Mouse (Mus musculus) C2C12 (cell line): ENCODE measurements around the gene Efcab5. TPM values are rescaled to one million over a fixed set of nuclear protein-coding genes. Genes with fewer than 3 reads are reported as not detected.

Experiments used
- H3K27me3 ChIP-seq: one replicate; pipeline ENCODE4 v1.6.1; 2011; ENCODE audit not compliant: control insufficient read depth, insufficient read depth, insufficient read length
- H3K36me3 ChIP-seq: one replicate; pipeline ENCODE4 v1.6.1; 2011; ENCODE audit not compliant: control insufficient read depth, insufficient read depth
- H3K4me3 ChIP-seq: one replicate; pipeline ENCODE4 v1.5.1; 2011; ENCODE audit warnings: mild to moderate bottlenecking, control low read depth; ENCODE audit not compliant: poor library complexity, insufficient read depth, severe bottlenecking
- H3K79me2 ChIP-seq: one replicate; pipeline ENCODE4 v1.6.1; 2011; ENCODE audit not compliant: control insufficient read depth, insufficient read depth
- H3K79me3 ChIP-seq: one replicate; pipeline ENCODE4 v1.6.1; 2011; ENCODE audit warnings: low read depth, control low read depth
- H3ac ChIP-seq: one replicate; pipeline ENCODE3; 2011; ENCODE audit warnings: low read depth; ENCODE audit not compliant: control insufficient read depth, insufficient read length
- CEBPB ChIP-seq: IDR thresholded peaks from one replicate; pipeline ENCODE4 v1.6.1; 2011; ENCODE audit warnings: low read depth, mild to moderate bottlenecking, control low read depth, moderate library complexity
- CTCF ChIP-seq: IDR thresholded peaks from one replicate; pipeline ENCODE4 v1.5.1; 2011; ENCODE audit not compliant: control insufficient read depth, insufficient read depth, insufficient read length
- FOSL1 ChIP-seq: IDR thresholded peaks from one replicate; pipeline ENCODE4 v1.8.0; 2011; ENCODE audit warnings: mild to moderate bottlenecking, low read length; ENCODE audit not compliant: poor library complexity, insufficient read depth, severe bottlenecking
- MAX ChIP-seq: IDR thresholded peaks from one replicate; pipeline ENCODE4 v1.6.1; 2011; ENCODE audit warnings: mild to moderate bottlenecking, control low read depth
- MYOD1 ChIP-seq: IDR thresholded peaks from one replicate; pipeline ENCODE4 v1.6.1; 2011; ENCODE audit warnings: low read depth; ENCODE audit not compliant: control insufficient read depth, insufficient read length
- MYOG ChIP-seq: IDR thresholded peaks from one replicate; pipeline ENCODE4 v1.6.1; 2011; ENCODE audit not compliant: control insufficient read depth, insufficient read length; ENCODE audit errors: extremely low read depth
- USF1 ChIP-seq: IDR thresholded peaks from one replicate; pipeline ENCODE4 v1.6.1; 2011; ENCODE audit warnings: low read depth, mild to moderate bottlenecking, control low read depth, moderate library complexity
- polyA plus RNA-seq: library from polyadenylated mRNA; unstranded; fragments of >200 nt; fragmentation: generic; extraction: Trizol; gene quantifications from one replicate; pipeline ENCODE4 v1.2.1, GENCODE M21; 2012; ENCODE audit warnings: missing spikeins

Gene Efcab5
- polyA plus RNA-seq, 1 experiment, result 0.05 TPM

DNA sequence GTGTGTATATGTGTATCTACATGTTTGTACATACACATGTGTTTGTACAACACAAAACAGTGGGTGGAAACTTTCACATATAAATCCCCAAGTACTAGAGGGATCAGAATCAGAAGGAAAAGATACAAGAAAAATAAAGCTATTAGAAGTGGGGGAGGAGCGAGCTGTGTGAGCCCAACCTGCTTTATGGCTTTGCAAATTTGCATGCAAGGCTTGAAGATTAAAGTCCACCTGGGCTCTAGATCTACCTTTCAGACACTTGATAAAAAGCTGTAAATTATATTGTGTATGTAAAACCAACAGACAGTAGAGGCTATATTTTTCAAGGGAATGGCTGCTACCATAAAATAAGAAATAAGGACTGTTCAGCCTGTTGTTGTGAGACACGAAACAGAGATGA lies 6.7 kb downstream of the Efcab5 start:
- TF ChIP-seq MAX (no peak), MYOD1 (no peak), CTCF (no peak), USF1 (no peak), FOSL1 (no peak), CEBPB (no peak), MYOG (no peak)
- H3K27me3 ChIP-seq, result no peaks in the 10 kb centered on the region
- no peak overlapping the region for H3K4me3 ChIP-seq
- no peak overlapping the region for H3ac ChIP-seq
- no peaks in the 10 kb centered on the region for H3K36me3 ChIP-seq
- H3K79me2 ChIP-seq, result no peaks in the 10 kb centered on the region
- no peaks in the 10 kb centered on the region for H3K79me3 ChIP-seq

DNA sequence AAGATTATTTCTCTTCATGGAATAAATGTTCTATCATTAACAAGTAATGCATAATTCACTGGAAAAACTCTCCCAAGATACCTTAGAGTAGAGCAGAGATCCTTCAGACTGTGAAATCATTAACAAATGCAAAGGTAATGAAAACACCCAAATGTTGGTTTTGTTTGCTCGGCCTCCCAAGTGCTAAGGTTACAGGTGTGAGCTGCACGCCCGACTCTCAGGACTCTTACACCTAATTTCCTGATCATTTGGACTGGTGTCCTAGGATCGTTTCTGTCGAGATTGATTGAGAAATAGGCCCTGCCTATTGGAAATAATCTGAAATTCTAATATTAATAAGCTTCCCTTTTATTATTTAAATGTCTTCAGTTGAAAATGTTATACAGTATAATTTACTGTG lies 7.2 kb downstream of the Efcab5 start:
- no peaks in the 10 kb centered on the region for H3K79me3 ChIP-seq
- no peak overlapping the region for H3K4me3 ChIP-seq
- no peaks in the 10 kb centered on the region for H3K79me2 ChIP-seq
- no peaks in the 10 kb centered on the region for H3K27me3 ChIP-seq
- TF ChIP-seq MYOG, result no peak
- no peak for TF ChIP-seq USF1
- no peak for TF ChIP-seq MAX
- no peak for TF ChIP-seq FOSL1
- TF ChIP-seq CTCF, result no peak
- no peak for TF ChIP-seq MYOD1
- TF ChIP-seq CEBPB, result no peak
- H3K36me3 ChIP-seq, result no peaks in the 10 kb centered on the region
- no peak overlapping the region for H3ac ChIP-seq

DNA sequence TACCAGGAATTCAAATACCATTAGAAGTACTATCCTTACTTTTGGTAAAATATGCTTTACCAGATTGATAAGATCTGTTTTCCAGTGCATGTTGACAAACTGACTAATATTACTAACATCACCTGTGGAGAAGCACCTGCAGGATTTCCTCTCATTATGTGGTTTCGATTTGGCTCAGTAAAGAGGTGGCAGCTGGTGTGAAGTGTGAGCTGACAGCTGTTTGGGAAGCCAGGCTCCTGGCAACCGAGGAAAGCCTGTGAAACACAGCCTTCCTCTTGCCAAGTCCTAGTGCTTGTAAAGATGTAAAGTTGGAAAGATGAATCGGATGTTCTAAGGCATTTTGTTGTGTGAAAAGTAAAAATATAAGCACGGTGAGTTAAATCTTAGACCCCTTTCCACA lies 7.9 kb downstream of the Efcab5 start:
- Histone ChIP-seq H3K79me2 (no peaks in the 10 kb centered on the region), H3ac (no peak overlapping the region), H3K79me3 (no peaks in the 10 kb centered on the region), H3K4me3 (no peak overlapping the region), H3K36me3 (no peaks in the 10 kb centered on the region), H3K27me3 (no peaks in the 10 kb centered on the region)
- TF ChIP-seq CEBPB (no peak), MYOD1 (no peak), FOSL1 (no peak), MYOG (no peak), CTCF (no peak), MAX (no peak), USF1 (no peak)

DNA sequence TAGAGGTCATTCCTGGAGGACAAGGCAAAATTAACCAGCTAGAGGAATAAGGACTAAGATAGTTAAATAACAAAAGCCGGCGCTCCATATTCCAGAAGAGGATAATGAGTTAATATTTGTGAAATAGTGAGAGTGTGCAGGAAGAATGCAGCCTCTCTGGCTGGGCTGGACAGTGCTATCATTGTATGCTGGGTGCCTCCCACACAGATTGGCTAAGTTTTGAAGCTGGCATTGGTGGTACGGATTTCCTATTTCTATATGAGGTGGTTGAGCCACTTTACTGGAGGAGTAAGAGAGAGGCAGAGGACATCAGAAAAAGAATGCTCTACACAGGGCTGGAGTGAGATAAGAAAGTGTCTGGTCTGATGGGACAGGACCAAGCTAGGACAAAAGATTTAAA lies 9.0 kb downstream of the Efcab5 start:
- TF ChIP-seq FOSL1 (no peak), USF1 (no peak), MYOD1 (no peak), CTCF (no peak), MYOG (no peak), CEBPB (no peak), MAX (no peak)
- H3ac ChIP-seq, result no peak overlapping the region
- H3K36me3 ChIP-seq, result no peaks in the 10 kb centered on the region
- H3K79me2 ChIP-seq, result no peaks in the 10 kb centered on the region
- H3K79me3 ChIP-seq, result no peaks in the 10 kb centered on the region
- H3K27me3 ChIP-seq, result no peaks in the 10 kb centered on the region
- no peak overlapping the region for H3K4me3 ChIP-seq

DNA sequence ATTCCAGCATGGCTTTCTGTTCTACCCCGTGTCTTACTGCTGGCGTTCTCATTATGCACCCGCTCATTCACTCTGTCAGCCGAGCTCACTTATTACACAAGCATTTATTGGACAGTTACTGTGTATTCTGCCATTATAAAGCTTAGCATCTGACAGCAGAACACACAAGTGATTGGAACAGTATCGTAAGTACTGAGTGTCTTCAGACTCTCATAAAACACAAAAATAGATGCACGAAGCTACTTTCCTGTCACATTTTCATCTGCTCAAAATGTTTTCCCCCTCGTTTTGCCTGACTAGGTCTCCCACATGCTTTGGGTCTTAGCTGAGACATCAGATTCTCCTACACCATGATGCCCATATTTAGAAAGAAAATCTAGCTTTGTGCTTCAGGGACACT lies 14.2 kb downstream of the Efcab5 start:
- H3K36me3 ChIP-seq, result no peaks in the 10 kb centered on the region
- no peaks in the 10 kb centered on the region for H3K79me2 ChIP-seq
- H3K27me3 ChIP-seq, result no peaks in the 10 kb centered on the region
- H3K4me3 ChIP-seq, result no peak overlapping the region
- TF ChIP-seq CTCF (no peak), USF1 (no peak), FOSL1 (no peak), CEBPB (no peak), MYOD1 (no peak), MAX (no peak), MYOG (no peak)
- H3K79me3 ChIP-seq, result no peaks in the 10 kb centered on the region
- H3ac ChIP-seq, result no peak overlapping the region

DNA sequence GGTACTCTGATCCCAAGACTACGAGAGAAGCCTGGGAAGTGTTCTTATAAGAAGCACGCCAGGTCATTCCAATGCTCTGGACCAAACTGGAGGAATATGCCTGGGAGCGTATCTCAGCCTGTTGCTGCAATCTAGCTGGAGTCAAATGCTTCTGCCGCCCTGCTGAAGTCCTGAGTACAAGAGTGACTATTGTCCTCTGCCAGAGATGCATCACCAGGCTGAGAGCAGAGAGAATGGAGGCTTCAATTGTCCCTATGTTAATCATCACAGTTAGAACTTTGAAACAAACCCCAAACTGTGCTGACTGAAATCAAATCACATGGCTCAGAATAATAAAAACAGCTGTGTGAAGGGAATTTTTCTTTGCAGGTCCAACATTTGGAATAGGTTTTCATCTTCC lies 15.0 kb downstream of the Efcab5 start:
- no peak overlapping the region for H3K4me3 ChIP-seq
- H3K27me3 ChIP-seq, result no peaks in the 10 kb centered on the region
- no peaks in the 10 kb centered on the region for H3K79me2 ChIP-seq
- no peaks in the 10 kb centered on the region for H3K79me3 ChIP-seq
- H3ac ChIP-seq, result no peak overlapping the region
- no peaks in the 10 kb centered on the region for H3K36me3 ChIP-seq
- TF ChIP-seq MYOG, result no peak
- no peak for TF ChIP-seq CTCF
- TF ChIP-seq MAX, result no peak
- no peak for TF ChIP-seq MYOD1
- TF ChIP-seq CEBPB, result no peak
- TF ChIP-seq FOSL1, result no peak

DNA sequence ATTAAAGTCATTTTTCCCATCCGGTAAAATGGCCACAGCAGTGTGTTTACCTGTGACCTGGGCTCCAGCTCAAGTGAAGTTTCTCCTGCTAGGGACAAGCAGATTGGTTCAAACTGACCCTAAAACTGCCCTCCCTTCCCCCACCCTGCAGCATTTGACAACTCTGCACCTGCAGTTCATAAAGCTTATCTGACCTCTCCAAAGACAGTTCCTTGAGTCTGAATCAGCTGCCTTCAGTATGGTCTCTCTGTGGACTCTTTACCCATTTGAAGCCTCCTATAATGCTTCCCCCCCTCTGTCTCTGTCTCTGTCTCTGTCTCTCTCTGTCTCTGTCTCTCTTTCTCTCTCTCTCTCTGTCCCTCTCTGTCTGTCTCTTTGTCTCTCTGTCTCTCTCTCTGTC lies 28.0 kb downstream of the Efcab5 start:
- no peaks in the 10 kb centered on the region for H3K36me3 ChIP-seq
- H3K79me3 ChIP-seq, result no peaks in the 10 kb centered on the region
- H3ac ChIP-seq, result no peak overlapping the region
- no peak overlapping the region for H3K4me3 ChIP-seq
- TF ChIP-seq CTCF (no peak), MAX (no peak), MYOD1 (no peak), USF1 (no peak), FOSL1 (no peak), MYOG (no peak), CEBPB (no peak)
- no peaks in the 10 kb centered on the region for H3K79me2 ChIP-seq
- no peaks in the 10 kb centered on the region for H3K27me3 ChIP-seq
